Mouse (Mus musculus) adrenal gland, postnatal 0 days (tissue): Measurements from ENCODE around the gene Gm4779. TPM values are rescaled to one million over a fixed set of nuclear protein-coding genes. Genes with fewer than 3 reads are reported as not detected.

Experiments
- polyA plus RNA-seq: library from polyadenylated mRNA; unstranded; fragments of >200 nt; fragmentation: Nextera tagmentation; extraction: Ambion mirVana; gene quantifications from 2 replicates; pipeline ENCODE4 v1.2.1, GENCODE M21; 2015

Gene Gm4779
- polyA plus RNA-seq: 0.08 TPM in 1 of 2 replicates, not detected in the other

DNA sequence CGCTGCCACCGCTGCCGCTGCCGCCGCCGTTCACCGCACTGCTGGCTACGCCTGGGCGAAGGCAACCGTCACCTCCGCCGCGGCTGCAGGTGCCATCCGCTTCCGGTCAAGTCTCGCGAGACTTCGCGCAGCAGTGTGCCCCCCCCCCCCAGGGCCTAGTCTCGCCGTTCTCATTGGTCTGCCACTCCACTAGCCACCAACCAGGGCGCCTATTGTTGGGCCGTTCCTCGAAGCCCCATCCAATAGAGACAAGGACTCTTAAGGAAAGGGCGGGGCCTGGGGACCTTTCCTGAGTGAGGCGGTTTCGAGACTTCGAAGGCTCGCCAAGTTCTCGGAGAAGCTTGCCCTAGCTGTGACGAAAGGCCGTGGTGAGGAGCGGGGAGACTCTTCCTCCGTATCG is at the start of gene Gm4779, which contains the start of gene 8030474K03Rik:
TSS of gene Gm4779 (minus strand) at position 82 of the 400 bp plus-strand sequence.
TSS of gene 8030474K03Rik (plus strand) at position 315 of the 400 bp plus-strand sequence.

Other genes starting within 250 kb of the Gm4779 start
- 41.3 and 82.1 TPM in 2 replicates for gene Ogt, start 154.4 kb downstream of the Gm4779 start, polyA plus RNA-seq
- gene Cxcr3, start 60.2 kb downstream of the Gm4779 start, polyA plus RNA-seq: 0.50 TPM in 1 of 2 replicates, not detected in the other
- 0.28 TPM in 1 of 2 replicates, not detected in the other for gene 8030474K03Rik, start 233 bp upstream of the Gm4779 start, polyA plus RNA-seq
- gene Nhsl2, start 55.0 kb upstream of the Gm4779 start, polyA plus RNA-seq: 4.0 and 5.4 TPM in 2 replicates